Mouse (Mus musculus) T-helper 17 cell (primary cell): ENCODE results near the gene Treh.

Experiments used
- in situ Hi-C, 2 experiments: fragments of 300-600 bp; cut with MboI, MseI; formaldehyde crosslinking; loops; 1 replicate in 1 of 2; 2 replicates in 1 of 2; pipeline ENCODE4 v1.15.1; 2025; ENCODE audit warnings: high pct_unique_total_duplicates in 2 of 2

The Treh gene

GRCm38 (mm10) chr9:44732921-44733530 lies 60.0 kb downstream of the Treh start:
- in situ Hi-C loops: no loop called here

- in situ Hi-C loops: no loop called here
Measured at GRCm38 (mm10) chr9:44733671-44734523, 60.9 kb downstream of the Treh start.

GRCm38 (mm10) chr9:44734524-44735494 lies 61.8 kb downstream of the Treh start, which contains the start of gene Phldb1:
Phldb1 (minus strand) TSS chr9:44735198.
- in situ Hi-C loops: no loop called here

GRCm38 (mm10) chr9:44735886-44736285 lies 62.9 kb downstream of the Treh start:
- in situ Hi-C loops: no loop called here
